Mouse (Mus musculus): Measurements from ENCODE around the gene Ddx39.

The Ddx39 gene

GRCm38 (mm10) chr8:83715031-83715690 lies at the start of gene Ddx39:
Gene Ddx39 (plus strand): TSS chr8:83715177.
- peak; percentile 99 for DNase-seq (ENCODE audit: low read depth)

DNA sequence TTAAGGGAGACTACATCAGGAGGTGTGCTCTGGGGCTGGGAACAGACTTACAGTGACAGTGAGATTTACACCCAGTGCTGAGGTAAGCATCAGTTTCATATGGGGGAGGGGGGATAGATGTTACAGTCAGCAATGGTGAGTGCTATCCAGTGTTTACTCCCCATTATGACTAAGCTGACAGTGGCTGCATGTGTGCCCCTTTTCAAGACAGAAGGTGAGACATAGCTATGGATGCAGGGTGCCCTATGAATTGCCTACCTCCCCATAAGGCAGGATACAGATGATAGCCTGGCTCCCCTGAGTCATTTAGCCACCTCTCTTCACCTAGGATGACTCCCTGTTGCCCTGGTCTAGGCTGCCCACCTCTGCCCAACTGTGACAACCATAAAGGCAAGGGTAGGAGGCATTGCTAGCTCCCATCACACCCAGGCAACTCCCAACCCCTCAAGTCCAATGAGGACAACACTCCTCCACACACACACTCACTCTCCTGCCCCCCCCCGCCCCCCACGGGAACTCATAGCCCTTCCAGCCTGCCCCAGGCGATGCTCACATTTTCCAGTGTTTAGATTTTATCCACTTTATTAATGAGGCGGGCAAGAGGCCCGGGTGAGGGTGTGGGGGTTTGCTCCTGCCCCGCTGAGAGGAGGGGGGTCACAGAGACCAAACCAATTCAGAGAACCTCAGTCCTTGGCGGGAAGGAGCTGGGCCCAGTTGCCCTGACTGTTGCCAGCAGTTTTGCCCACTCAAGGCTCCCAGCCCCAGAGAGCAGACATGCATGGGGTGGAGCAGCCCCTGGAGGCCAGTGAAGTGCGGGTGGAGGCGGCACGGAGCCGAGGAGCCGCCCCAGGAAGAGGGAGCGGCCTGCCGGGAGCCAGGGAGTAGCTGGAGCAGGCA lies 48.8 kb upstream of the Ddx39 start, which contains the start of gene Ptger1:
Gene Ptger1 (plus strand): TSS at position 710 of the 897 bp plus-strand sequence.
- peak; percentile 39 for DNase-seq (ENCODE audit: low read depth)

- no peak for DNase-seq (ENCODE audit: low read depth)
Measured at GRCm38 (mm10) chr8:83666866-83667234, 48.1 kb upstream of the Ddx39 start.

- DNase-seq (ENCODE audit: low read depth): no peak
Measured at GRCm38 (mm10) chr8:83667526-83667925, 47.5 kb upstream of the Ddx39 start.

GRCm38 (mm10) chr8:83668010-83668916 lies 46.7 kb upstream of the Ddx39 start:
- DNase-seq (ENCODE audit: low read depth): peak; percentile 64

DNA sequence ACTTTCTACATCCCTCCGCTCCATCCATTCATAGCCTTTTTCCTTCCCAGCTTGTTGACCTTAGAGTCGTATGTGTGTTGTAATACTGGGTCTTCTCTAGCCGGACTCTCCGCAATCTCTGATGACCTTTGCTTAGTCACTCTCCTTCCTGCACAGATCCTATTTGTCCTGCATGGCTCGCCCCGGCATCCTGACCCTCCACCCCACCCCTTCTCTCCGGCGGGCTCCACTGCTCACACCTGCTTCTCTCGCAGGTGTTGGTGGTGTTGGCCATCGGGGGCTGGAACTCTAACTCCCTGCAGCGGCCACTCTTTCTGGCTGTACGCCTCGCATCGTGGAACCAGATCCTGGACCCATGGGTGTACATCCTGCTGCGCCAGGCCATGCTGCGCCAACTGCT lies 46.0 kb upstream of the Ddx39 start:
- DNase-seq (ENCODE audit: low read depth): no peak

- no peak for DNase-seq (ENCODE audit: low read depth)
Measured at GRCm38 (mm10) chr8:83672936-83673335, 42.0 kb upstream of the Ddx39 start.

DNA sequence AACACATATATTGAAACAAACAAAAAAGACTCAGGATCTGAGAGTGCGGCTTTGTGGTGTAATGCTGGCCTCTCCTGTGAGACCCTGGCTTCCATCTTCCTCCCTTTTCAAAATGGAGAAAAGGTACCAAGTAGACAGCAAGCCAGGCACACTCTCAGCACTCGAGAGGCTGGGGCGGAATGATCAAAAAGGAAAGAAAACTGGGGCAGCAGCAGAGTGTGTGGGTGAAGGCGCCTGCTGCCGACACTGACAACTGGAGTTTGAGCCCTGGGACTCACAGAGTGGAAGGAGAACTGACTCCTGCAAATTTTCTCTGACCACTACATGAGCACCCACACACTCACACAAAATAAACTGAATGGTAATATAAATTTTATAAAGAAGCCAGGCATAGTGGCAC lies 40.5 kb upstream of the Ddx39 start:
- no peak for DNase-seq (ENCODE audit: low read depth)

- DNase-seq (ENCODE audit: low read depth): no peak
Measured at GRCm38 (mm10) chr8:83679866-83680265, 35.1 kb upstream of the Ddx39 start.

GRCm38 (mm10) chr8:83680603-83681002 lies 34.4 kb upstream of the Ddx39 start:
- DNase-seq (ENCODE audit: low read depth): no peak

- no peak for DNase-seq (ENCODE audit: low read depth)
Measured at GRCm38 (mm10) chr8:83681099-83681498, 33.9 kb upstream of the Ddx39 start.

- DNase-seq (ENCODE audit: low read depth): no peak
Measured at GRCm38 (mm10) chr8:83684517-83684916, 30.5 kb upstream of the Ddx39 start.

DNA sequence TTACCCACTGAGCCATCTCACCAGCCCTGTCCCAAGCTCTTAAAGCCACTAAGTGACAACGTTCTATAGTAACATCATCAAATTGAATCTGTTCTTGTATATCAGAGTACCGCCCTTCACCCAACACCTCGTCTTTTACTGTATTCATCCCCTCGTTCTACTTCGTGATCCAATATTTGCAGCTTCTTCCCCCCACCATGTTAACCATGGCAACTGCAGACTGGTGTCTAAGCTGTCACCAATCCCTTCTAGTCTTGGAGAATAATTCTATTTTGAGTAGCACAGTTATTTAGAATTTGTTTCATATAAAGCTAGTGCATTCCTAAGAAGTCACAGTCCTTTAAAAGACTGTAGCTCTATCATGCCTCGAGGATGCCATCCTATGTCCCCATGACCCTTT lies 25.7 kb upstream of the Ddx39 start:
- no peak for DNase-seq (ENCODE audit: low read depth)

DNA sequence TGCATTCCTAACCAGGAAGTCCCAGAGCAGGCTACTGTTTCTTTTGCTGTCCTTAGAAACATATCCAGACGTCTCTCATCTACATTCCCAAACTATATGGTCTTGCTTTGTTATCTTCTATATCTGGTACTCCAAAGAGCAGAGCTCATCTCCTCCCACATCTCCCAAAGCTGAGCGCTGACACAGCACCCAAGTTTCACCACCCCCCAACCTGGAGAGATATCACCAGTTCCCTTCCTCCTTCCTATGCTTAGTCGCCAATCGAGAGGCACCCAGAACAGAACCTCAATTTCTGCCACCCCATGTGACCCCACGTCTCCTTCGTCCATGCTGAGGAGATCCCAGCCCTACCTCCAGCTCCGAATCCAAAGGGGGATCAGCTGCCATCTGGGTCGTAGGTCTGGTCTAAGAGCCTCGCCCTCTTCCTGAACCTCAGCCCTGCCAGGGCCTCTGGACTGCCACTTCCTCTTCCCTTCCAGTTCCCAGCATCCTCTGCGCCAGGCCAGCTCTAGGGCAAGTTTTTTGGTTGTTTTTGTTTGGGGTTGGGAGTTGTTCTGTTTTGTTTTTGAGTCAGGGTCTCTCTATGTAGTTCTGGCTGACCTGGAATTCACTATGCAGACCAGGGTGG lies 21.3 kb upstream of the Ddx39 start:
- peak; percentile 42 for DNase-seq (ENCODE audit: low read depth)

GRCm38 (mm10) chr8:83694369-83695160 lies 20.4 kb upstream of the Ddx39 start:
- peak; percentile 29 for DNase-seq (ENCODE audit: low read depth)

- DNase-seq (ENCODE audit: low read depth): peak; percentile 66
Measured at GRCm38 (mm10) chr8:83695351-83696106, 19.4 kb upstream of the Ddx39 start.

DNA sequence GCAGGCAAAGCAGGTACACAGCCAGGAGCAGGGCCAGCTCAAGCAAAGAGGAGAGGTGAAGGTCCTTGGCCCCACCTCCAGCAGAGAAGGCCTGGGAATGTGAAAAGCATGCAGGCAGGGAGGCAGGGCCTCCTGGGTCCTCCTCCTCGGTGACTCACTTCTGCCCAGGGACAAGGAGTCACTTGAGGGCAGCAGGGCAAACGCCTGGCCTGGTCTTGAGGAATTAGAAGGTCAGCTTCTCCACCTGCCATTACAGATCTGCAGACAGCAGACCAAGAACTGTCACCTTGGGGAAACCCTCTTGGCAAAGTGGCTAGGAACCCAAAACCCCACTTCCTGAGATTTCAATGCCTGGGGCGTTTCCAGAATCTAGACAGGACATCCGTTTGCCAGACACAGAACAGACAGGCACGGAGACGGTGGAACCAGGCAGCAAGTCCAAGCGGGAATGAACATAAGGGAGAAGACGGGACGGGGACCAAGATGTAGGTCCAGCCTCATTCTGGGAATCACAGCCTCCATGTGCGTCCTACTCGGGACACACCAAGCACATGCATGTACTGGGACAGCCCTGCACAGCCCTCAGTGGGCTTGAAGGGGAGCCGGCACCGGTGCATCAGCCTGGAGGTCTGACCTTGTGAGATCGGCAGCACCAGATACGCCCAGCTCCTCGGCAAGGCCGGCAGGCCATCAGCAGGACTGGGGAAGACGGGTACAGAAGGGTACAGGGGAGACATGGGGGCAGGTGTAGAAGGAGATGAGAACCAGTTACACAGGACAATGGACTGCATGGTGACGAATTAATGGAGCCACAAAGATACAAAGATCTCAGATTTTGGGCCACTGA lies 17.4 kb upstream of the Ddx39 start:
- DNase-seq (ENCODE audit: low read depth): peak; percentile 54

GRCm38 (mm10) chr8:83698291-83698660 lies 16.7 kb upstream of the Ddx39 start:
- DNase-seq (ENCODE audit: low read depth): peak; percentile 89

Data from induced T-regulatory cell, adult 2 months (primary cell).